Mouse (Mus musculus): ENCODE results near the gene Bahd1.
A peak's percentile ranks its signal among the peaks of the same experiment; 100 is the strongest.

Gene Bahd1

GRCm38 (mm10) chr2:118948818-118949217, 48.6 kb downstream of the Bahd1 start:
- no peak for DNase-seq

GRCm38 (mm10) chr2:118949699-118950098, 49.5 kb downstream of the Bahd1 start:
- no peak for DNase-seq

- DNase-seq, result no peak
Measured at GRCm38 (mm10) chr2:118956497-118956896, 56.3 kb downstream of the Bahd1 start.

DNA sequence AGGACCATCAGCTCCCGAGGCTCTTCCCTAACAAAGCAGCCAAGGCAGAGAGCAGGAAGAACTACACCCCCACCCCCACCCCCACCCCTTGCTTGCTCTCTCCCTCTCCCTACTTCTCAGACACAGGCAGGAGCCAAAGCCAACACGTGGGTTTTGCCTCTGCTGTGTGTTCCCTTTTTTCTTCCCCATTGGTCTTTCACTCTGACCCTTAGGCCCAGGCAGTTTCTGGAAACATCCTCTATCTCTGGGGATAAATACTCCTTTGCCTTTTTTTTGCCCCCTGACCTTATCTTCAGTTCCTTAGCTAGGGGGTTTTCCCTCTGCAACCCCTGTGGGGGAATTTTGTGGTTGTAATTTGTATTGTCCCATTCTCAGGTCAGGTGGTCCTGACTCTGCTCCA, 59.5 kb downstream of the Bahd1 start:
- DNase-seq, result no peak

- no peak for DNase-seq
Measured at GRCm38 (mm10) chr2:118960413-118960812, 60.2 kb downstream of the Bahd1 start.

- DNase-seq, result no peak
Measured at GRCm38 (mm10) chr2:118961546-118961945, 61.4 kb downstream of the Bahd1 start.

- no peak for DNase-seq
Measured at GRCm38 (mm10) chr2:118963007-118963675, 63.0 kb downstream of the Bahd1 start.

- DNase-seq, result no peak
Measured at GRCm38 (mm10) chr2:118963676-118964012, 63.5 kb downstream of the Bahd1 start.

GRCm38 (mm10) chr2:118969585-118970147, 69.5 kb downstream of the Bahd1 start:
- DNase-seq, result no peak

GRCm38 (mm10) chr2:118972048-118972447, 71.9 kb downstream of the Bahd1 start:
- peak; percentile 5 for DNase-seq

DNA sequence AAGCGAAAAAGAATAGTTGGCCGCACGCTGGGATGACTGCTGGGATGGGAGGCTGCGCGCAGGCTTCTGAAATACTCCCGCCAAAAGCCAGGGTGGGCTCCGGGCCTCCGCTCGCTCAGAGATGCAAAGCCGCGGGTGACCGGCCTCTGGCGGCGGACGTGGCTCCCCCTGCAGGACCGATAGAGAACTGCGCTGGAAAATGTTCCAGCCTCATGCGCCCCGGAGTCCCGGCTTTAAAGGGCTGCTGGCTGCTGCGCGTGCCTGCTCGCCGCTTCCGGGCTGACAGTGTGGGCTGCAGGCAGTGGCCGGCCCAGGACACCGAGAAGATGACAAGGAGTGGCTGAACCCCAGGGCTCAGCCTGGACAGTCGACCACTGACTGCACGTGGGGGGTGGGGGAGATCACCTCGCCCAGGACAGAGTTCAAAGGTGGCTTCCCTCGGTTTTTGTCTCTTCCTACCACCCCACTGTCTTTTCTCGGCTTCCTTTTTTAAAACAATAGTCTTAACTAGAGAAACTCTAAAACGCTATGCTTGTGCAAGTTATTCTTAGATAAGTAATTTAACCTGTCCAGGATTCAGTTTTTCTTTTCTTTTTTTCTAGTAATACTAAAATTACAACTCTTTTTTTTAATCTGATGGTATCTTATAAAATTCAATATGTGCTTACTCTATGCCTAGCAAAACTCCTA, 72.7 kb downstream of the Bahd1 start:
- peak; percentile 85 for DNase-seq
